Mouse (Mus musculus) embryo, embryonic 10.5 days (tissue): Measurements from ENCODE around the gene Bag1.
"Not testable (repeated sequence)": the region's sequence is repeated elsewhere in the genome, so short reads cannot be mapped to it uniquely, and the experiment has no call there.

Experiments used
- DNase-seq: peaks from one replicate; pipeline ENCODE4 v3.0.0-alpha.2; 2015; ENCODE audit warnings: low spot score

Bag1 gene

DNA sequence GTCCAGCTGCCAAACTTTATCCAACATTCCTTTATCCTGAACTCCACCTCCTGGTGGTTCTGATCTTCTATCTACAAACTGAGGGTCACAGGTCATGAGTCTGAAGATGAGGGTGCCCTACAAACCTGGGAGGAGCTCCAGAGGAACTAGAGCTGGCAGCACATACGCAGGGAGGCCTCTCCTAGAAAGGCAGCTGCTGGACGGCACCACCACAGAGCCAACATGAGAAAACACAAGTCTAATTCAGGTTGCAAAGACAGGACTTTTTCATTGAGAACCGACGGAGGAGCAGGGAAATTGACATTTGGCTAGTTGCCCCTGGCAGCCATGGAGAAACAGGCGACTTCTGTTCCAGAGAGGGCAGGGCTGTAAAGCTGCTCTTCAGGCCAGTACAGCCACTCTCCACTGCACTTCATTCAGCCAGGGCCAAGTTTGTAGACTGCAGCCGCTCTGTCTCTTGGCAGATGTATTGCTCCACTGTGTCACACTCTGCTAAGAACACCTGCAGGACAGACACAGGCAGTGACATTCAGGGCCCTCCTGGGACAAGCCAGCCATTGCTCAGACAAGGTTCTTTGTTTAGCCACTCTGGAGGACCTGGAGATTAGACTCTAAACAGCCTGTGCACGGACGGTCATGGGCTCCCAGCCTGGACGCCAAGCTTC lies 11.8 kb downstream of the Bag1 start:
- no peak for DNase-seq

DNA sequence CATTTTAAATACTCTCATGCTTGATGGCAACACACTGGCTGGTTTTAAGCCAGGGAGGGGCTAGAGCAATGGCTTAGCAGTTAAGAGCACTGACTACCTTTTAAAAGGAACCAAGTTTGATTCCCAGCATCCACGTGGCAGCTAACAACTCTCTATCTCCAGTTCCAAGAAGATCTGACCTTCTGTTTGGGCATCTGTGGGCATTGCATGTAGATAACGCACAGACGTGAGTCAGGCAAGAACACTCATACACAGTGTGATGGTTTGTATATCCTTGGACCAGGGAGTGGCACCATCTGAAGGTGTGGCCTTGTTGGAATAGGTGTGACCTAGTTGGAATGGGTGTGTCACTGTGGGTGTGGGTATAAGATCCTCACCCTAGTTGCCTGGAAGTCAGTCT lies 13.7 kb downstream of the Bag1 start:
- DNase-seq, result not testable (repeated sequence)

DNA sequence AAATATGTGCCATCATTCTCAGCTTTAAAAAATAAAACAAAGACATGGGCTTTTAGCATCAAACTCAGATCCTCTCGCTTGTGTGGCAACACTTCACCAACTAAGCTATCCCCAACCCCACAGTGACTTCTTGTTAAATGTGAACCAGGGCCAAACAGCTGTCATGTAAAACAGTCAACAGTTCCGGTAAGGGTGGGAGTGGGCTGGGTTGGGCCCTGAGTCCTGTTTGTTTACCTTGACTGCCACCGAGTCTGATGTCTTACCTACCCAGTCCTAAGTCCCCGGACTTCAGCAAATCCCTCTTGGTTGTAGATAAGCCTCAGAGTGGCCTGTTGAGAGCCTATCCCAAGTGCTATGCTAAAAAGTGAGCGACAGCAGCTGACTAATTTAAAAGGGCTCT lies 14.4 kb downstream of the Bag1 start:
- no peak for DNase-seq

DNA sequence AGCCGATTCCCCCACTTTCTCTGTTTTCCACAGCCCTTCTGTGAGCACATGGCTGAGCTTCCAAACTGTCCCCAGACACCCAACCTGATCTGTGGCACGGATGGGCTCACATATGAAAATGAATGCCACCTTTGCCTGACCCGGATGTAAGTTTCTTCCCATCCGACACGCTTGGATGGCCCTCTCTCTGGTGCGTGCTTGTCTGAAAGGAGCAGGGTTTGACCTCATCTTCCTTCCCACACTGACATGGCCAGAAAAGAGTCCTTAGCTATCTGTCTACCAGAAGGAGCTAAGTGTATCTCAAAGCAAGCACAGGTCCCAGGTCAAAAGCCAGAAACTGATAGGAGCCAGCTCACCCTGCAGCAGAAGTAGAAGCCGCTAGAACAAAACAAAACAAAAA lies 19.0 kb downstream of the Bag1 start:
- DNase-seq, result no peak

DNA sequence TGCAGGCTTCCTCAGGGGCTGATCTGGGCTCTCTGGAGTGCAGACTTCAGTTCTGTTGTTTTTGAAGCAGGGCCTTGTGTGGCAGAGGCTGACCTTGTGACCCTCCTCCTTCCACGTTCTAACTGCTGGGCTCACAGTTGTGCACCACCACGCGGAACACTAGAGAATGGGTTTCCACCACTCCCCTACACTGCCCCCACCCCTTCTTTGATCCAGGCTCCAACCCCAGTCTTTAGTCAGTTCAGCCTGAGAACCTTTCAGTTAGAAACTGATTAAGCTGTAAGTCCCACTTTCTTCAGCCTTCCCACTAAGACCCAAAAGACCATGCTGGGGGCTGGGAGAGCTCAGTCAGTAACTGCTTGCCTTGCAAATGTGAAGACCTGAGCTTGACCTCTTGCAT lies 22.5 kb downstream of the Bag1 start:
- DNase-seq, result no peak

DNA sequence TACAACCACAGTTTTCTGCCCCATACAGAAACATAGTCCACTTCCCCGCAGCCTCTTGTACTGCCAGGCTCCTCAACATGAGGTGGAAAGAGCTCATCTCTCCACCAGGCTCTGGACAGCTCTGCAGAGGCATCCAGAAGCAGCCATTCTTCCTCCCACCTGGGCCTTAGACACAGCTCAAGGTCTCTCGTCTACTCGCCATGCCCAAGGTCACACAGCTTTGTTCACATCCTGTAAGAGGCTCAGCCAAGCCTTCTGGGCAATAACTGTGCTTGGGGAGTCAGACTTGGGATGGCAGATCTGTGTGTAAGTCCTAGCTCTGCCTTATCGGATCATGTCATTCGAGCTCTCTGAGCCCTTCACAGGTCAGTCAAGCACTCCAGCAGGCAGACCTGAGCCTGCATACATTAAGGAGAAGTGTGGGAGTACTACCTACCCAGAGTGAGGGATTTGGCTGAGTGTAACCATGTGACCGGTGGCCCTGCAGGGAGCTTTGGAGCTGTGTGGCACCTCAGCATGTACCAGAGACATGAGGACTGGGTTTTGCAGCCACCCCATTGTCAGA lies 24.9 kb downstream of the Bag1 start:
- no peak for DNase-seq

DNA sequence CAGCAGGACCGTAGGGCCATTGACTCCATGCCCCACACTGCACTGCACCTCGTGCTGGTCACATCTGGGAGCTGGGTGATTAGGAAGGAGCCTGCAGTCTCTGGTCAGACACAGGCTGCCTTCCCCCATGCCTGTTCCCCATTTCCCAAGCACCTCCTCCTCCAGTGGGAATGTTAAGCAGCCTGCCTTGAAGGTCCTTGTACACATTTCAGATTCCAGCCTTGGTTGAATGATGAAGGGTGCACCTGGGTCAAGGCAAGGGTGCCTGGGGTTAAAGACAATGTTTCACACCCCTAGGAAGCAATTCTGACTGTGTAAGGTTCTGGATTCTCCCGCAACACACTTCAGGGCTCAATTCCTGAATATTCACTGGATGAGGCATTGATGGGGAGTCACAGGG lies 26.8 kb downstream of the Bag1 start:
- DNase-seq, result no peak

DNA sequence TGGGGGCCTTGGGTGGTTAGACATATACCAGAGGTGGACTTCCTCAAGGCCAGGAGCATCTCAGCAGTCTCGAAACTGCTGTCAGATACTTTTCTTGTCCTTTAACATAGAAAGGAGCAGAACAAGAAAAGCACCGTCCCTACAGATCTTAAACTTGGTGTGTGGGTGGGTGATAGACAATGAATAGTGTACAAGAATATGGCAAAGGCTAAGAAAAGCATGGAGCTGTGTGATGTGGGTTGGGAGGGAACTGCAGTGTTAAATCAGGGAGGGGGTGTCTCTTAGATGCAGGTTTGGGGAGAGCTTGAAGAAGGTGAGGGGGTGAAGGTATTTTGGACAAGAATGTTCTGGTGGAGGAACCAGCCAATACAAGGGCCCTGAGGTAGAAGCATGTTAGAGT lies 27.5 kb downstream of the Bag1 start:
- no peak for DNase-seq

DNA sequence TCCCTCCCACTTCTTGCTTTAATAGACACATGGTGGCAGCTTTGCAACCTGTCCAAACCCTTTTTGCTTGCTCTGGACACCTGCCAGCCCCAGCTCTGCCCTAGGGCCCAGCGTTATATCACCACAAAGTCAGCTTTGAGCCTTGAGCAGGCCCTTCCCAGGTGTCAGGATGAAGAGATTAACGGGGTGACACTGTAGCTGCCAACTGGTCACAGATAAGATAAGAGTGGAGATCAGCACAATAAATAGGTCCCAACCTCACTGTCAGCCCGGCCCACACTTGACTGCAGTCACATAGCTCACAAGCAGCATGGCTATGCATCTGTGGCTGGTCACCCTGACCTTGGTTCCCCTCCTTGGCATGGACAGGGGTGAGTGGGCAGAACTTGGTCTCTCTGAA lies 28.3 kb downstream of the Bag1 start, which contains the start of gene Spink4:
Spink4 (plus strand) TSS at position 268 of the 400 bp plus-strand sequence.
- no peak for DNase-seq

DNA sequence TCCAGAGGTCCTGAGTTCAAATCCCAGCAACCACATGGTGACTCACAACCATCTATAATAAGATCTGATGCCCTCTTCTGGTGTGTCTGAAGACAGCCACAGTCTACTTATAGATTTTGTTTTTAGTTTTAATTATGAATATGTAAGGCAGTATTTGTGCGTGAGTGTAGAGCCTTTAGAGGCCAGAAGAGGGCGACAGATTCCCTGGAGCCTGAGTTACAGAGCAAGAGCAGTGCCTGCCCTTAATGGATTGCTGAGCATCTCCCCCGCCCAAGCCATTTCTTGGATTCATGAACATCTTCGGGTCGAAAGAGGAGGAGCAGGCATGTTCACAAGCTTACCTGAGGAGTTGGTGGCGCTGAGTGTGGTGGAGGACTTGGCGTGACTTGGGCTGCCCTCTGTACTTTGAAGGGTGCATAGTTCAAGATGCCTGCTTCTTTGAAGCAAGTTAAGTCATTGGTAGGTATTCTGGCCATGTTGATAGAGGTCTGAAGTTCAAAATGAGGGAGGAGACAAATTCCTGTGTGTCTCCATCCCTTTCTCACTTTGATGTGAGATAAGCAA lies 31.4 kb downstream of the Bag1 start:
- no peak for DNase-seq

DNA sequence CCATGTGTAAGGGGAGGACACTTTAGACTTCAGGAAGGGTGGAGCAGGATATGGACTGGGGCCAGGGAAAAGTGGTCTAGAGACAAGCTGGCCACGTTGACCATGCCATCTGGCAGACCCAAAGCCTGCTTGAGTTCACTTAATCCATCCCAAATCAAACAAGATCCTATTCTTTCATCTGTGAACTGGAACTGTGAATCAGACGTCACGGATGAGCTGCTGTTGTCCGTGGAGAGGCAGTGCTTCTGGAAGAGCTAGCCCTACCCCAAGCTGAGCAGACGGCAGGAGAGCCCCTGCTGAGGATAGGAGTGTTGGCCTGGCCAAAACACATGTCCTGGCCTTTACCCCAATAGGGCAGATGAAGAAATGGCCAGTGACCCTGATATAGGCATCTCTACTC lies 32.1 kb downstream of the Bag1 start:
- DNase-seq, result no peak

DNA sequence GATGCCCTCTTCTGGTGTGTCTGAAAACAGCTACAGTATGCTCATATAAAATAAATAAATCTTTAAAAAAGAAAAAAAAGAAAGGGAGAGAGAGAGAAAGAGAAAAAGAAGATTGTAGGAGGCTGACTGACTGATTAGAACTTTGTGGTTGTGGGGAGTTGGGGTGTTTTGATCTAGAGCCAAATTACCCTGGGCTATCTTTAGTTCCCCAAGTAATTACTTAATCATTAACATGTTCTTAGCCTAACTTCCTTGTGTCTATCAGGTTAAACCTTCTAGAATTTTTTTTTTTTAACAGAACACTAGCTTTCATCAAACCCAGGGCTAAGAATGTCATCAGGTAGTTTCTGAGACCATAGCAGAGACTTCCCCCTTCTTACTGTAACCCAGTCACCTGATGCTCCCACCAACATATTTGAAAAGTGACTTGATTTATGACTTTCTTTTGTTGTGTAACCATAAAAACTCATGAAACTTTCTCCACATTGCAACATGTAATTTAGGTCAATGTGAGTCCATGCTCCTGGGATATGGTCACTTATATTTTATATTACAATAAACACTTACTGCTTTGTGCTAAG lies 33.7 kb downstream of the Bag1 start:
- no peak for DNase-seq

DNA sequence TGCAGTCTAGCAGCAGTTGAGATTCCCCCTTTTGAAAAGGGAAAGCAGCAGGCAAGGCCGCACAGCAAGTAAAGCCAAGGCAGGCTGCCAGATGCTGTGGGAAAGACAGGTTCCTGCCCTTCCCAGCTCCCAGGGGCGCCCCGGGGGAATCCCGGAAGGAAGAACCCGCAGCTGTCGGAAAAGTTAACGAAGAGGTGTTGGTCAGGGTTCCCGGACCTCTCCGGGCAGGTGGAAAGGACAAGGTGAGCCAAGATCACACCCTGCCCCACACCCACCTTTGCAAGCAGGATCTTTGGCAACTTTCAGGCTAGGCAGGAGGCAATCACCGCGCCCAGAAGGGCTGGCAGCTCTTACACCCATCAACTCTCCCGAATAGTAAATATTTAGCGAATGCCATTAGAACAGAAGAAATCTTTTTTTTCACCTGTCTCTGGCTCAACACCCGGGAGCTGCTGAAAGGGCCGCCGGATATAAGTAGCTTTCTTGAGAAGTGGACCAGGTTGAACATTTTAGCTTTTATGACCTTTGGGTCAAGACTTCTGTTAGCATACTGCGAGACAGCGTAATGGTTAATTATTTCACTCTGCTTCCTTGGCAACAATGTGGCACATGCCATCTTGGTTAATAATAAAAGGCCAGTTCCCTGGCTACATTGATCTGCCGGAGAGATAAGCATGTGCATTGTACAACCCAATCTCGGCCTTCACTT lies 39.7 kb downstream of the Bag1 start:
- DNase-seq, result no peak

DNA sequence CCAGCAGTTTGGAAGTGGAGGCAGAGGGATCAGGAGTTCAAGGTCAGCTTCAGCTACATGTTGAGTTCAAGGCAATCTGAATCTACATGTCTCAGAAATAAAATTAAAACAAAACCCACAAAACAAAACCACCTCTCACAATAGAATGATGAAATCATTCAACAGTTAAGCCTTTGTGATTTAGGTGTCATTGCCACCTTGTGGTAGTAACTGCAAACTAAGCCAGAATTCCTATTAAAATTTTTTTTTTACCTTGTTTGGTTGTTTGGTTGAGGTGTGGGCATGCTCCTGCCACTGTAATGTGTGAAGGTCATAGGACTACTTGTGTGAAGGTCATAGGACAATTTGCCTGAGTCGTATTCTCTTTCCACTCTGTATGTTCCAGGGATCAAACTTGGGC lies 41.8 kb downstream of the Bag1 start:
- peak; percentile 32 for DNase-seq

DNA sequence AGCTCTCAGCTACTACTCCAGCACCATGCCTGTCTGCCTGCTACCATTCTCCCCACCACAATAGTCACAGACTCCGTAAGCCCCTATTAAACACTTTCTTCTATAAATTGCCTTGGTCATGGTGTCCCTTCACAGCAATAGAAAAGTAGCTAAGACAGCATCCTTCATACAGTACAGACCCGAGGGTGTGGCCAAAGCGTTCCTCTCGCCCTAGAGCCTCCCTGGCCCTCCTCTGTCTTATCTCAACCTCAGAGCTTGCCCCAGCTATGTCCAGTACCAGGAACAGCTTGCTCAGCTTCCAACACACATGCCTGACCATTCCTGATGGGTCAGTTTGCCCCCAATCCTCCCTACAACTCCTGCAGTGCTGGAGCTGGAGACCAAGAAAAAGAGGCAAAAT lies 47.5 kb downstream of the Bag1 start:
- no peak for DNase-seq

DNA sequence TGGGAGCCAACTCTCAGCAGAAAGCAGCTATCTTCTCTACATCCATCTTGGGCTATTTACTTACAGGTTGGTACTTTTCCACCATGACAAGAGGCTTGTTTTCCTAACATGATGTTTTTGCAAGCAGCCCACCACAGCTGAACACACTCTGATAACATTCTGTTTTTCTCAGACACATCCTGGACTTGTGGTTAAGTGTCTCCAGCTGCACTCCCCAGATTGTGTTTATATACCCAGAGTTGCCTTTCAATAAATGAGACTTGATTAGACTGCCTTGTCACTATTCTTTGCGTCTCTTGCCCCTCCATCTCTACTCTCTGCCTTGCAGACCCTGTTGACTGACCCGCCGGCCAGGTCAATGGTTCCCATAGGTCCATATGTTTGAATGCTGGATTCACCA lies 48.0 kb downstream of the Bag1 start:
- DNase-seq, result no peak

DNA sequence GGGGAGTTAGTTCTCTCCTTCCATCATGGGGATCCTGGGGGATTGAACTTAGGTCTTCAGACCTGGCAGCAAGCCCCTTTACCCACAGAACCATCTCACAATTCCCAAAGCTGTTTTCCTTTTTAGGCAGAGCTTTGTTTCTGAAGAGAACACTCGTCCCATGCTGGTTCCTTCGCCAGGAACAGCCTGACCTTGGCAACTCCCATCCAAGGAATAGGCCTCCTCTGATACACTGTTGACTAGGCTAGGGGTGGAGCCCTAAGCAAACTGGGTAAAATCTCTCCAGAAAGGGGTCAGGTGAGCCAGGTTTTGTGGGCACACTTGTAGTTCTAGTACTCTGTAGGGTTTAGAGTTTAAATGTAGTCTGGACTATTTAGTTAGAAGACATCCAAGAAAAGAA lies 48.8 kb downstream of the Bag1 start:
- DNase-seq, result no peak

DNA sequence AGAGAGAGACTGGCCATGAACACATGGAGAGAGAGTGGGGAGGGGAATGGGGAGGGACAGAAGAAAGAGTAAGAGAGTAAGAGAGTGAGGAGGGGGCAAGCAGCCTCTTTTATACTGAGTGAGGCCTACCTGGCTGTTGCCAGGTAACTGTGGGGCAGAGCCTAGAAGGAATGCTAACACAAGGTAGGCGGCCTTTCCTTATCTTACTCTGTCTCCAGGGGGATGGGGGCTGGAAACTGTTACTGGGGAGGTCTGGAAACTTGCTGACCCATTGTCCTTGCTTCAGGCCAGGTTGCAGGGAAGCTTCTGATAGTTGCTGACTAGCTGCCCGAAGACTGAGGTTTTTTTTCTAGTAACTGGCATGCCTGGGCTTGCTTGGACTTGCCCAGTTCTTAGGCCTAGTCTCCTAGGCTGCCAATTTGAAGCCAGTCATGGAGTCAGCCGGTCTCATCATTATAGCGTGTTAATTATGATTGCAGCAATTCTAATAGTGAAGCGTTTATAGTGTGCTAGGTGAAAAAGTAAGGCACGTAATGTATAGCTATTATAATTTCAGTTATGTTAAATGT lies 49.5 kb downstream of the Bag1 start:
- DNase-seq, result no peak

DNA sequence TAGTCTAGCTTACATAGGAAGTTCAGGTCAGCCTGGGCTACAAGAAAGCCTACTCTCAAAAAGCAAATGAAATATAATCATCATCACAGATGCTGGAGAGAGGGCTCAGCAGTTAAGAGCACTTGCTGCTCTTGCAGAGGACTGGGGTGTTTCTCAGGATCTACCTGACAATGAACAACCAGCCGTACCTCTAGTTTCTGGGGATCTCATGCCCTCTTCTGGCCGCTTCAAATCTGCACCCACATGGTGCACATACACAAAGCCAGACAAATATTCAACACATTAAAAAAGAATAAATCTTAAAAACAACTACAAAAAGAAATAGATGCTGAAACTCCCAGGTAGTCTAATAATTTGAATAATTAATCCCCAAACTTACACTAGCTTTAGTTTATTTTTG lies 52.4 kb downstream of the Bag1 start:
- DNase-seq, result no peak

DNA sequence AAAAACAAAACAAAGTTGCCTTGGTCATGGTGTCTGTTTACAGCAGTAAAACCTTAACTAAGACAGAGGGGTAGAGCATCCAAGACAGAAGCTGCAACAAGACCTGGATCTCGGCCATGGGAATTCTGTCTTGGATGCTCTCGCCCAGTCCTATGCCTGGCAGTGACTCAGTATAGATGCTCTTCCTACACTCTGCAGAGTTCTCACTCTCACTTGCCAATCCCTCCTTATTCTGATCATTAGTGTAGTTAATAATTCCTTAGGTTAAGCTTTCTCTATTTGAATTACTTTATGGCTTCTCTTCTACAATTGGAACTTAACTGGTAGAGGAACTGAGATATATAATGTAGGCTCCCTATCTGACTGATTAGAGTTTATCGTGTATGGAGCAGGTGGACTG lies 53.0 kb downstream of the Bag1 start:
- DNase-seq, result no peak

DNA sequence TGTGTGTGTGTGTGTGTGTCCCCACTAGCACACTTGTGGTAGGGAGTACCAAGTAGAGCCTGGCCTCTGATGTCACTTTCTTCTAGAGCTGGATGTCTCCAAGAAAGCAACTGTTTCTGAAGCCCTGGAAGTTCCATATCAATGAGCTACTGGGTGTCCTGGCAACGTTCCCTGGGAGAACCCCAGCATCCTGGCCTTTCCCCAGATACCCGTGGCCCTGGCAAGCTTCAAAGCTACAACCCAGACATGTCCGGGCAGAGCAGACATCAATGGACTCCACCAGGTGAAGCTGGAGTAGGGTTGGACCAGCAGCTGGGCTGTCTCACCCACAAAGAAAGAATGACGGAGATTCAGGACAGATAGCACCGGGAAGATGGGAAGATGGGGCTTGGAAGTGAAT lies 56.9 kb downstream of the Bag1 start:
- no peak for DNase-seq

DNA sequence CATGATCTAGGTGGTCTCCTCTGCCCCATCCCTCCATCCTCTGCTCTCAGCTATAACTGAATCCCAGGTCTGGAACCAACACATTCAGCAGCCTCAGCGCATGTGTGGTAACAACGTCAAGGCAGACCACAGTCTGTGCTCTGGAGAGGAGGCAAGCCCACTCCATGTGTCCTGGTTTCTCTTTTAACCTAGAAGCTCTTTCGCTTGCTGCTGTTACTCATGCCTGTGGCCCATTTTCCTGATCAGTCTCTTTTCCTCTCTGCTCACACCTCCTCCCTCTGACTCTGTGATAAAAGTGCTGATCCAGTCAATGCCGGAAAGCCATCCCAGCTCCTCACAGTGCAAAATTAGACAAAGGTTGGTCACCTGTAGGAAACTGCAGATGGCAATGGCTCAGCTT lies 58.1 kb downstream of the Bag1 start:
- no peak for DNase-seq

DNA sequence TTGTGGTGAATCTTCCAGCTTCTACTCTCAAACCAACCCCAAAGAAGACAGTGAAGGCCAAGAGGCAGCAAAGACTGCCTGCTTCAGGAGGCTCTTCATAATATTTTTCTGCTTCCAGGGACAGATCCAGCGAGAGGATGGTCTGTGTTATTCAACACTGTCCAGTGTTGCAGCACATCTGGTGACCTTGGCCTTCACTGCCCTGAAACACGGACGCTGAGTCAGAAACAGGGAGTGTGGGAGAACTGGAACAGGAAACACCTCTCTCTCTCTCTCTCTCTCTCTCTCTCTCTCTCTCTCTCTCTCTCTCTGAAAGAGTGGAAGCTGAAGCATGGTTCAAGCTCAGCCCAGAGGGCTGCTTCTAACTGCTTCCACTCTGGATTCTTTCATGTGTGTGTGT lies 58.8 kb downstream of the Bag1 start:
- peak; percentile 17 for DNase-seq
